Mouse (Mus musculus): ENCODE data around the gene Caap1.

The Caap1 gene

GRCm38 (mm10) chr4:94517631-94518030 lies 39.0 kb downstream of the Caap1 start:
- in situ Hi-C loops (cut with MboI, MseI) = loop anchor here in 1 of 2 experiments (25.0 kb wide), 1 partner anchor 1305 kb away; no protein-coding TSS in a partner anchor

DNA sequence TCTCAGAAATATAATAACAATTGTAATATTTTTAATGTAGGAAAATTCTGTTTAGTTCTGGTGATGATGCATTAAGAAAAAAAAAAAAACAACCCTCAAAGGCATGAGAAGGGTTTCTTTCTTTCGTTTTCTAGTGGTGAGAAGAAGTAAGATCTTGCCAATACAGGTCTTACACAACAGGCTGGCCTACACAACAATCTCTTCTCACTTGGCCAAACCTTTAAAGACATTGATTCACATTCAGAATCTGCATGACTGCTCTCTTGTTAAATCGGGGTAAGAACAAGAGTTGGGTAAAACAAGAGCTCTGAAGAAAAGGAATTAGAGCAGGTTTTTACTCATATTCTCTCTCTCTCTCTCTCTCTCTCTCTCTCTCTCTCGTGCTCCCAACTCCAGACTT lies 41.2 kb downstream of the Caap1 start:
- in situ Hi-C loops (cut with MboI, MseI) = loop anchor here in 1 of 2 experiments (25.0 kb wide), 1 partner anchor 1303 kb away; no protein-coding TSS in a partner anchor

DNA sequence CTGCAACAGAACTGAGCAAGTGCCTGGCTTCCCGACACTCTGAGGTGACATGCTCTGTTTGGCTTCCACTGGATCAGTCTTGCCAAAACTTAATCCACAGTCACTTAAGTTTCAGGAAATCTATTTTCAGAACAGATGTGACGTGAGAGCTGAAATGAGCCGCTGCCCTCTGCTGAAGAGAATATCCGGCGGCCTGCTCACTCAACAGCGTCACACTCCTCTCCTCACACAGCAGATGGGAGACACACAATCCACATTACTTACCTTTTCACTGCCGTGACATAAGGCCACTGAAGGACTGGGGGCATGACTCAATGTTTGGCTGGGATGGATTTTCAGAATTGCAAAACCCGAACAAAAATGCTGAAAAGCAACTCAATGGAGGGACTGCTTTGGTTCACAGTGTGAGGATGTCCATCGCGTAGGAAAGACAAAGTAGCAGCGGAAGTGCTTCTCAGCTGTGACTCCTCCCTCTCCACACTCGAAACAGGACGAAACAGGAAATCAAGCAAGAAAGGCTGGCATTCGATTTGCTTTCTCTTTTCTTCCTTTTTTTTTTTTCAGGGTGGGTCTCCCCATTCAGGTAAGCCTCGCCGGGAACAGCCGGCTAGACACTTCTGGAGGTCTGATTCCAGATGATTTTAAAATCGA lies 79.7 kb downstream of the Caap1 start:
- in situ Hi-C loops (cut with MboI, MseI) = no loop called here

DNA sequence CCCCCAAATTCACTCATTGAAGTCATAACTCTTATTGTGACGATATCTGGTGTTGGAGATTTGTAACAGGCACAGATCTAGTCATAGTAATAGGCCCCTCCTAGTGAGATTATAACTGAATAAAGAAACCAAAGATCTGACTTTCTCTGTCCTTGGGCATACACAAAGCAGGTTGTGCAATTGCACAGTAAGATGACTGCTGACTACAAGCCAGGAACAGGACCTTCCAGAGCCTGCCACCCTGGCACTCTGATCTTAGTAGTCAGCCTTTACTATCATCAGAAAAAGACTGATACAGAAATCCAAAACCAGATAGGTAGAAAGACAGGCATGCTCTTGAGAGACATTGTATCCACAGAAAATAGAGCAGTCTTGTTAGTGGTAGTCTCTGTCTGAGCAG lies 83.3 kb downstream of the Caap1 start:
- in situ Hi-C loops (cut with MboI, MseI) = no loop called here

GRCm38 (mm10) chr4:94459424-94459823 lies 97.2 kb downstream of the Caap1 start:
- in situ Hi-C loops (cut with MboI, MseI) = no loop called here

DNA sequence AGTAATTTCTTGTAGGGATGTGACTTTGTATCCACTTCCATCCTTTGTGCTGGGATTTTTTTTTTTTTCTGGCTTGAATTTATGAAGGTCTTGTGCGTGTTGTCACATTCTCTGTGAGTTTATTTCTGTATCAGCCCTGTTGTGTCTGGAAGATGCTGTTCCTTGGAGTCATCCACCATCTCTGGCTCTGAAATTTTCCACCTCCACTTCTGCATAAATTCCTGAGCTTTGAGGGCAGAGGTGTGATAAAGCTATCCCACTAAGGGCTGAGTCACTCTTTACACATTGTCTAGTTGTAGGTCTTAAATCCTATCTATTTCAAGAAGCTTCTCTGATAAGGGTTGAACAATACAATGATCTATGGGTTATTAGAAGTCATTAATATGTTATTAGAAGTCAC lies 101.7 kb downstream of the Caap1 start:
- in situ Hi-C loops (cut with MboI, MseI) = no loop called here

Measured in T-helper 17 cell (primary cell).